Mouse (Mus musculus): ENCODE data around the gene Coa3. TPM values are rescaled to one million over a fixed set of nuclear protein-coding genes. Genes with fewer than 3 reads are reported as not detected.

The Coa3 gene
- polyA plus RNA-seq, 1 experiment from 2014 or later, result 197 TPM

GRCm38 (mm10) chr11:101315082-101315650, 36.3 kb upstream of the Coa3 start:
- Histone ChIP-seq H3K9me3 (ENCODE audit: control insufficient read depth, low read length) (no peaks in the 10 kb centered on the region), H3K4me1 (replicated peaks; ENCODE audit: control insufficient read depth, insufficient read depth, low read length) (peaks cover 13% of the 10 kb centered on the region; the same call in 1 of the 2 replicates), H3K9ac (ENCODE audit: low read depth, low read length) (peak overlapping the region; percentile 92), H3K27ac (ENCODE audit: low read depth, low read length) (peak overlapping the region; percentile 99), H3K4me2 (peak overlapping the region; percentile 90), H3K36me3 (ENCODE audit: control insufficient read depth, insufficient read depth, low read length) (peaks cover 16% of the 10 kb centered on the region), H3K4me3 (ENCODE audit: low read depth, low read length) (peak overlapping the region; percentile 98), H3K27me3 (replicated peaks; ENCODE audit: control insufficient read depth, insufficient read depth, low read length) (no peaks in the 10 kb centered on the region)
- no peak for ATAC-seq (replicated peaks; ENCODE audit: low FRiP score)
- WGBS, result 68% methylated on average over 8 of the region's 8 CpGs
- DNase-seq (ENCODE audit: low spot score), result no peak

GRCm38 (mm10) chr11:101314567-101314966, 35.7 kb upstream of the Coa3 start:
- DNase-seq (ENCODE audit: low spot score) (no peak), ATAC-seq (replicated peaks; ENCODE audit: low FRiP score) (no peak)
- Histone ChIP-seq H3K9ac (ENCODE audit: low read depth, low read length) (no peak overlapping the region), H3K36me3 (ENCODE audit: control insufficient read depth, insufficient read depth, low read length) (peaks cover 10% of the 10 kb centered on the region), H3K27me3 (replicated peaks; ENCODE audit: control insufficient read depth, insufficient read depth, low read length) (no peaks in the 10 kb centered on the region), H3K9me3 (ENCODE audit: control insufficient read depth, low read length) (no peaks in the 10 kb centered on the region), H3K27ac (ENCODE audit: low read depth, low read length) (peak overlapping the region; percentile 99), H3K4me1 (replicated peaks; ENCODE audit: control insufficient read depth, insufficient read depth, low read length) (peaks cover 13% of the 10 kb centered on the region; the same call in 1 of the 2 replicates), H3K4me3 (ENCODE audit: low read depth, low read length) (no peak overlapping the region), H3K4me2 (no peak overlapping the region)
- 95% methylated on average over 1 of the region's 1 CpGs for WGBS

DNA sequence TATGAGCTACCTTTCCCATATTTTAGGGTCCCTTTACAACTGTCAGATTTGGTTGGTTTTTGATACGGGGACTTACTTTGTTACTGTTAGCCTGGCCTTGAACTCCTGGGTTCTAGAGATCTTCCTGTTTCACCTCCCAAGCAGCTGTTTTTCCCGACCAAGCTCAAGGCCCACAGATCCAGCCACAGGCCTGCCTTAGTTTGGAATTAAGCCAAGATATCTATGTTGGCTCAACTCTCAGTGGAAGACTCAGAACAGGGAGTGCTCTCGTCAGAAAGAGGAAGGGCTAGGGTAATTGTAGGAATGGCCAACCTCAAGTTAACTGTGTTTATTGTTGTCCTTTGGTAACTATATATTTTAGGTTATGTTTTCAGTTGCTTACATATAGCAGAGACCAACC, 33.2 kb upstream of the Coa3 start:
- DNase-seq (ENCODE audit: low spot score), result no peak

DNA sequence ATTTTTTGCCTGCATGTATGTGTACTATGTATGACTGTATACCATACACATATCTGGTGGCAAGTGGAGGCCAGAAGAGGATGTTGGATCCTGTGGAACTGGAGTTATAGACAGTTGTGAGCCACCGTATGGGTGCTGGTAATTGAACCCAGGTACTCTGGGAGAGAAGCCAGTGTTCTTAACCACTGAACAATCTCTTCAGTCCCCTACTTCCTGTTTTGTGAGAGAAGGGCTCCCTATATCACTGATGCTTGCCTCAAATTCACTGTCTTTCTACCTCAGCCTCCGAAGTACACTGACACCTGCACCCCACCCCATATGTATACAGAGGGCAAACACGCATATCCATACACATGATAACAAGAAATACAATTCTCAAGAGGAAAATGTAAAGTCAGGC, 32.2 kb upstream of the Coa3 start:
- no peak overlapping the region for H3K9ac ChIP-seq (ENCODE audit: low read depth, low read length)
- ATAC-seq (replicated peaks; ENCODE audit: low FRiP score) (no peak), DNase-seq (ENCODE audit: low spot score) (no peak)
- no peaks in the 10 kb centered on the region for H3K4me1 ChIP-seq (replicated peaks; ENCODE audit: control insufficient read depth, insufficient read depth, low read length)
- no peak overlapping the region for H3K4me3 ChIP-seq (ENCODE audit: low read depth, low read length)
- 77% methylated on average over 3 of the region's 3 CpGs for WGBS
- no peak overlapping the region for H3K4me2 ChIP-seq
- no peaks in the 10 kb centered on the region for H3K36me3 ChIP-seq (ENCODE audit: control insufficient read depth, insufficient read depth, low read length)
- no peak overlapping the region for H3K27ac ChIP-seq (ENCODE audit: low read depth, low read length)
- no peaks in the 10 kb centered on the region for H3K27me3 ChIP-seq (replicated peaks; ENCODE audit: control insufficient read depth, insufficient read depth, low read length)
- H3K9me3 ChIP-seq (ENCODE audit: control insufficient read depth, low read length), result no peaks in the 10 kb centered on the region

More for the DNA sequence above, 33.2 kb upstream of the Coa3 start:
- Histone ChIP-seq H3K4me2 (no peak overlapping the region), H3K9me3 (ENCODE audit: control insufficient read depth, low read length) (no peaks in the 10 kb centered on the region), H3K4me1 (replicated peaks; ENCODE audit: control insufficient read depth, insufficient read depth, low read length) (peaks cover 4% of the 10 kb centered on the region; the same call in 1 of the 2 replicates), H3K36me3 (ENCODE audit: control insufficient read depth, insufficient read depth, low read length) (no peaks in the 10 kb centered on the region), H3K27ac (ENCODE audit: low read depth, low read length) (no peak overlapping the region), H3K27me3 (replicated peaks; ENCODE audit: control insufficient read depth, insufficient read depth, low read length) (no peaks in the 10 kb centered on the region), H3K4me3 (ENCODE audit: low read depth, low read length) (no peak overlapping the region), H3K9ac (ENCODE audit: low read depth, low read length) (no peak overlapping the region)
- 62% methylated on average over 3 of the region's 3 CpGs for WGBS
- no peak for ATAC-seq (replicated peaks; ENCODE audit: low FRiP score)

DNA sequence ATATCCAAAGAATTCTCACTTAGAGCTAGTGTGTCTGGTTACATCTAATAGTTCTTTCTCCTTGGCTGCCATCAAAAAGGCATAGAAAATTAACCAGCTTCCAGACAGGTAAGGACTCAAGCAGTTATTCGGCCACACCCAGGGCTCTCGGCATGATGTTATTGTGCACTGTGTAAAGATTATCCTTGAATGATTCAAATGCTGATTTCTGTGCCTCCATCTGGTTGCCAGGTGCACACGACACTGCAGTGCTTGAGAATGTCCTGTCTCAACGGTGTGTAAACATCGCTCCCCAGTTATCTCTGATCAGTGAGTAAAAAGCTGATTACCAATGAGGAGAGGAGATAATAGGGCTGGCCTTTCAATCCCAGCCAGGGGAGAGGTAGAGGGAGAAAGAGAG, 28.8 kb upstream of the Coa3 start:
- no peaks in the 10 kb centered on the region for H3K27me3 ChIP-seq (replicated peaks; ENCODE audit: control insufficient read depth, insufficient read depth, low read length)

GRCm38 (mm10) chr11:101302004-101302798, 23.3 kb upstream of the Coa3 start, which contains the start of gene Becn1:
TSS of gene Becn1 (minus strand) at chr11:101302286.
- peak within 1 kb of the TSS; percentile 39; the same call in 1 of the 2 replicates for H3K27ac ChIP-seq (ENCODE audit: low read depth, low read length)
- H3K9me3 ChIP-seq (ENCODE audit: control insufficient read depth, low read length), result no peaks in the 10 kb centered on the region
- ATAC-seq (replicated peaks; ENCODE audit: low FRiP score) (peak; percentile 93), DNase-seq (ENCODE audit: low spot score) (peak; percentile 96)
- peak within 1 kb of the TSS; percentile 91 for H3K4me2 ChIP-seq
- H3K4me3 ChIP-seq (ENCODE audit: low read depth, low read length), result peak within 1 kb of the TSS; percentile 86
- H3K9ac ChIP-seq (ENCODE audit: low read depth, low read length), result peak within 1 kb of the TSS; percentile 85
- WGBS, result 7% methylated on average over 38 of the region's 39 CpGs
- peaks cover 8% of the 10 kb centered on the region; the same call in 1 of the 2 replicates for H3K36me3 ChIP-seq (ENCODE audit: control insufficient read depth, insufficient read depth, low read length)
- H3K4me1 ChIP-seq (replicated peaks; ENCODE audit: control insufficient read depth, insufficient read depth, low read length), result peaks cover 11% of the 10 kb centered on the region
- H3K27me3 ChIP-seq (replicated peaks; ENCODE audit: control insufficient read depth, insufficient read depth, low read length), result no peaks in the 10 kb centered on the region

More for the DNA sequence above, 28.8 kb upstream of the Coa3 start:
- DNase-seq (ENCODE audit: low spot score) (no peak), ATAC-seq (replicated peaks; ENCODE audit: low FRiP score) (no peak)
- 32% methylated on average over 5 of the region's 5 CpGs for WGBS
- Histone ChIP-seq H3K9me3 (ENCODE audit: control insufficient read depth, low read length) (no peaks in the 10 kb centered on the region), H3K27ac (ENCODE audit: low read depth, low read length) (no peak overlapping the region), H3K36me3 (ENCODE audit: control insufficient read depth, insufficient read depth, low read length) (no peaks in the 10 kb centered on the region), H3K9ac (ENCODE audit: low read depth, low read length) (no peak overlapping the region), H3K4me3 (ENCODE audit: low read depth, low read length) (no peak overlapping the region), H3K4me1 (replicated peaks; ENCODE audit: control insufficient read depth, insufficient read depth, low read length) (no peaks in the 10 kb centered on the region), H3K4me2 (no peak overlapping the region)

GRCm38 (mm10) chr11:101301299-101302003, 22.5 kb upstream of the Coa3 start:
- DNase-seq (ENCODE audit: low spot score), result no peak
- 10% methylated on average over 26 of the region's 26 CpGs for WGBS
- H3K4me3 ChIP-seq (ENCODE audit: low read depth, low read length), result peak overlapping the region; percentile 86

GRCm38 (mm10) chr11:101300881-101301280, 22.0 kb upstream of the Coa3 start:
- H3K9ac ChIP-seq (ENCODE audit: low read depth, low read length), result peak overlapping the region; percentile 85
- H3K4me2 ChIP-seq, result peak overlapping the region; percentile 91
- H3K4me3 ChIP-seq (ENCODE audit: low read depth, low read length), result peak overlapping the region; percentile 86
- DNase-seq (ENCODE audit: low spot score) (no peak), ATAC-seq (replicated peaks; ENCODE audit: low FRiP score) (no peak)
- H3K4me1 ChIP-seq (replicated peaks; ENCODE audit: control insufficient read depth, insufficient read depth, low read length), result peaks cover 11% of the 10 kb centered on the region
- 60% methylated on average over 7 of the region's 7 CpGs for WGBS
- no peaks in the 10 kb centered on the region for H3K27me3 ChIP-seq (replicated peaks; ENCODE audit: control insufficient read depth, insufficient read depth, low read length)
- H3K27ac ChIP-seq (ENCODE audit: low read depth, low read length), result no peak overlapping the region
- H3K9me3 ChIP-seq (ENCODE audit: control insufficient read depth, low read length), result no peaks in the 10 kb centered on the region
- H3K36me3 ChIP-seq (ENCODE audit: control insufficient read depth, insufficient read depth, low read length), result peaks cover 8% of the 10 kb centered on the region; the same call in 1 of the 2 replicates

More at GRCm38 (mm10) chr11:101301299-101302003, 22.5 kb upstream of the Coa3 start:
- H3K9me3 ChIP-seq (ENCODE audit: control insufficient read depth, low read length), result no peaks in the 10 kb centered on the region
- no peaks in the 10 kb centered on the region for H3K27me3 ChIP-seq (replicated peaks; ENCODE audit: control insufficient read depth, insufficient read depth, low read length)
- H3K27ac ChIP-seq (ENCODE audit: low read depth, low read length), result peak overlapping the region; percentile 39; the same call in 1 of the 2 replicates
- ATAC-seq (replicated peaks; ENCODE audit: low FRiP score), result peak; percentile 39
- peak overlapping the region; percentile 91 for H3K4me2 ChIP-seq
- peaks cover 8% of the 10 kb centered on the region; the same call in 1 of the 2 replicates for H3K36me3 ChIP-seq (ENCODE audit: control insufficient read depth, insufficient read depth, low read length)
- peaks cover 11% of the 10 kb centered on the region for H3K4me1 ChIP-seq (replicated peaks; ENCODE audit: control insufficient read depth, insufficient read depth, low read length)
- H3K9ac ChIP-seq (ENCODE audit: low read depth, low read length), result peak overlapping the region; percentile 85

All from liver, embryonic 11.5 days (tissue).